Mouse (Mus musculus): ENCODE results near the gene Pinlyp.
"Not testable (repeated sequence)": the region's sequence is repeated elsewhere in the genome, so short reads cannot be mapped to it uniquely, and the experiment has no call there.

Pinlyp gene

GRCm38 (mm10) chr7:24525686-24526420, 20.1 kb downstream of the Pinlyp start:
- no peak for DNase-seq (ENCODE audit: low spot score in 2 of 2)

GRCm38 (mm10) chr7:24524978-24525377, 20.9 kb downstream of the Pinlyp start:
- DNase-seq (ENCODE audit: low spot score in 2 of 2), result no peak

DNA sequence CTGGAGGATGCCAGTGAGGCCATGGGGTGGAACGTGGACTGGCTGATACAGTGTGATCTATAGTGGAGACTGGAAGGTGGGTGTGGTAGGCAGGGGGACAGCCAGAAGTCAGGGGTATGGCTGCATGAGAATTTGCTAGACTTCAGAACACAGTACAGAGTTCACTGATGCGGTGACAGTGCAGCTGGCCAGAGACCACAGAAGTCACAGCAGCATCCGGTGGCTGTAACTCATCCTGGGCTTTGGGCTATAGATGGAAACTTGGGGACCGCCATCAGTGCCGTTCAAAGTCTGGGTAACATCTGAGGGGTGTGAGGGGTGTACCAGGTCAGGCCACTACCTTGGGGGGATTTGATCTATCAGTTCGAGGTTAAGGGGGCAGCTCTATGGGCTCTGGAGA, 22.2 kb downstream of the Pinlyp start:
- no peak for DNase-seq (ENCODE audit: low spot score in 2 of 2)

GRCm38 (mm10) chr7:24522805-24523204, 23.1 kb downstream of the Pinlyp start:
- no peak for DNase-seq (ENCODE audit: low spot score in 2 of 2)

DNA sequence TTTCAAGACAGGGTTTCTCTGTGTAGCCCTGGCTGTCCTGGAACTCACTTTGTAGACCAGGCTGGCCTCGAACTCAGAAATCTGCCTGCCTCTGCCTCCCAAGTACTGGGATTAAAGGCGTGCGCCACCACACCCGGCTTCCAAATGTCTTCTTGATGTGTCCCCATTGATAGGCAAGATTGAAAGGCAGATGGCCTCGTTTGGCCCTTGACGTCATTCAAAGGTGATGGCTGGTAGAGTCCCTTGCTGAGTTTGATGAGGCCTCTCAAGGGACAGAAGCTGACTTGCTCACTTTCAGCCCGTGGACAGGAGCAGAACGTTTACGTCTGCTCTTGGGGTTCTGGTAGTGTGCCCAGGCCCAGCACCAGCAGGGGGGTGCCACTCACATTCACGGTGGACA, 25.9 kb downstream of the Pinlyp start:
- not testable (repeated sequence) for DNase-seq (ENCODE audit: low spot score in 2 of 2)

DNA sequence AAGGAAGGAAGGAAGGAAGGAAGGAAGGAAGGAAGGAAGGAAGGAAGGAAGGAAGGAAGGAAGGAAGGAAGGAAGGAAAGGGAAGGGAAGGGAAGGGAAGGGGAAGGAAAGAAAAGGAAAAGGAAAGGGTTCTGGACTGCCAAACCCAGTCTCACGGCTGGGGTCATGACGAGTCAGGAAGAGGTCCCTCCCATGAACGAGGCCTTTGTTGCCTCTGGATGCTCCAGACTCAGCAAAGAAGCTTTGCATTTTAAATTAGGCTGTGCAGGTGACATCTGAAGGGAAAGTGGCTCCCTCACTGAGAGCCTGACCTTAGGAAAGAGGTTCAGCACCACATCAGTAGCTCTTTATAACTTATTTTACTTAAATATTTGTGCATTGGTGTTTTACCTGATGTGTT, 26.8 kb downstream of the Pinlyp start:
- no peak for DNase-seq (ENCODE audit: low spot score in 2 of 2)

- DNase-seq (ENCODE audit: low spot score in 2 of 2), result no peak
Observed at GRCm38 (mm10) chr7:24517654-24518053, 28.3 kb downstream of the Pinlyp start.

GRCm38 (mm10) chr7:24517077-24517476, 28.8 kb downstream of the Pinlyp start:
- DNase-seq (ENCODE audit: low spot score in 2 of 2), result no peak

- not testable (repeated sequence) for DNase-seq (ENCODE audit: low spot score in 2 of 2)
Observed at GRCm38 (mm10) chr7:24516319-24516718, 29.6 kb downstream of the Pinlyp start.

DNA sequence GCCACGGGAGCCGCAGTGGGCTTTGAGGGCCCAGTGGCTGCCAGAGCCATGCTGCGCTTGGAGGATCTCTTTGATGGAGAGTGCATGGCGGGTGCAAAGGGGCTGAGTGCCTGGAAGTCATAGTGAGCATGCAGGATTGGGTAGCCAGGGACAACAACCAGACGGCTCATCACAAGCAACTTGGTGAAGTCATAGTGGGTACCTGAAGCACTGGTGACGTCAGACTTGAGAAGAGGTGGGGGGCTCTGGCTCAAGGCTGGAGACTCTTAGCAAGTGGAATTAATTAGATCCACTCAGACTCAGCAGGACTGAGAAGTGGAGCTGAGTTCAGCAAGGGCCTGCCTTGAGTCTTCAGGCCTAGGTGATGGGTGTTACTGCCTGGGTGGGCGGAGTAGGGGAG, 33.6 kb downstream of the Pinlyp start, which contains the start of gene AC161166.1:
AC161166.1 (minus strand) TSS at position 101 of the 400 bp plus-strand sequence.
- no peak for DNase-seq (ENCODE audit: low spot score in 2 of 2)

GRCm38 (mm10) chr7:24507726-24508114, 38.2 kb downstream of the Pinlyp start:
- peak in 1 of 2 experiments; percentile 31 for DNase-seq (ENCODE audit: low spot score in 2 of 2)

DNA sequence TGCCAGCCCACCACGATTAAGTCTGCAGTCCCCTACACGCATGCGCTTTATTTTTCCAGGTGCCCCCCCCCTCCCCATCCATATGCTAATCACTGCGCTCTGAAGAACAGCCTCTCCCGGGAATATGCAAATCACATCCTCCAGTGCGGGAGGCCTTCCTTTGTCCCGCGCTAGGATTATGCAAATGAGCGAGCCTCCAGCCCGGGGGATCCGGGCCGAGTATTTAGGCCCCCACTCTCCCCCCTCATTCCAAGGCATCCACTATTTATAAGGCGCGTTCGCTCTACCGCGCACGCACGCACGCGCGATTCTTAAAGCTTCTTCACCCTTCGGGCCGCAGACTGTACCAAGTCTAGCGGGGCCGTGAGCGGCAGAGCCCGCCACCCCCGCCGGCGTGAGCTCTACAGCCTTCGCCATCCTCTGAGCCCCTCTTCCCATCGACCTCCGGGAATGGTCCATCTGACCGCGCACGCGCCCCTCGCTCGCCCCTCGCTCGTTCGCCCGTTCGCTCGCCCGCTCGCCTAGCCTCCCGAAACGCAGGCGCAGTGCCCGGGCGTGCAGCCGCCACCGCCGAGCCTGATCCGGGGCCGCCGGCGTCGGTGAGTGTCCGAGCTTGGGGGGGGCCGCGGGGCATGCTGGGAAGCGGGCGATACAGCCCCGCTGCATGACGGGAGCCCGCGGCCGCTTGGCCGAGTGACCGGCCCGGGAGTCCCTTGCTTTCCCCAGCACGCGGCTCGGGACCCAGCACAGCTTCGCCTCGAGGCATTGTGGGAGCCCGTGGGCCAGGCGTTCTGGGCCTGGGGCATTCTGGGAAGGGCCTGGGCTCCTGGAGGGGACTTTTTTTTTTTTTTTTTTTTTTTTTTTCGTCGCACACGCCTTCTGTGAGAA, 38.8 kb downstream of the Pinlyp start, which contains the start of gene Zfp428:
Zfp428 (plus strand) TSS at position 169 of the 888 bp plus-strand sequence.
- DNase-seq (ENCODE audit: low spot score in 2 of 2), result peak; percentile 71 to 74

GRCm38 (mm10) chr7:24506476-24506837, 39.5 kb downstream of the Pinlyp start:
- no peak for DNase-seq (ENCODE audit: low spot score in 2 of 2)

DNA sequence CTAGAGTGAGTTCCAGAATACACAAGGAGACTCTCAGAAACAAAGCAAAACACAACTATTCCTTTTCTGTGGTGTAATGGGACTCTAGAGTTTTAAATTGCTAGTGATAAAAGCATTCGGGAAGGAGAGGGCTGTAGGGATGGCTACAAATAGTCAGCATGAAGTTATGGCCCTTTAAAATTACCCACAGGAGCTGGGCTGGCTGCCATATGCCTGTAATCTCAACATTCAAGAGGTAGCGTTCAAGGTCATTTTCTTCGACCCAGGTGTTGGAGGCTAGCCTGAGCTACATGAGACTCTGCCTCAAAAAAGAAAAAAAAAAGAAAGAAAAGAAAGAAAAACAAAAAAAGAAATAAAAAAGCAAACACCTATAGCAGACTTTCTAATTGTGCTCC, 39.9 kb downstream of the Pinlyp start:
- DNase-seq (ENCODE audit: low spot score in 2 of 2), result no peak

DNA sequence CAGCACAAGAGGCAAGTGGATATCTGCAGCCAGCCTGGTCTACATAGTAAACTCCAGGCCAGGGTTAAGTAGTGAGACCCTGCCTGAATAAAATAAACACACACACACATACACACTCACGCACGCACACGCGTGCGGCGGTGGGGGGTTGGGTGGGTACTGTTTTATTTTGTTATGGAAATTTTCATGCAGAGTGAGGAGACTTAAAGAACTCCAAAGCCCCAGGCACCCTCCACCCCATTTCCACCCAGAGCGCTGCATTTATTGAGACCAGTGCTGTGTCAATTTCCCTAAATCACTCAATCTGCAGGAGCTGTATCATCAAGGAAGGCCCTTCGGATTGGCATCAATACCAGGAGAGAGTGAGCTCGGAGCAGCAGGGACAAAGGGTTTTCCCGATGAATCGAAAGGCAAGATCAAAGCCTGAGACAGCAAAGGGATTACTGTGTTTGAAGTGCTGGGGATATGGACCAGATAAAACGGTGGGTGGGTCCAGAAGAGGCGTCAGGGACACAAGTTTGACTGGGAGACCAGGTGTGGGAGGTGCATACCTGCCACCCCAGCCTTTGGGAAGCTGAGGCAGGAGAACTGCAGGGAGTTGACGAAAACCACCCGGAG, 40.4 kb downstream of the Pinlyp start:
- DNase-seq (ENCODE audit: low spot score in 2 of 2), result no peak

- DNase-seq (ENCODE audit: low spot score in 2 of 2), result no peak
Observed at GRCm38 (mm10) chr7:24504868-24505267, 41.0 kb downstream of the Pinlyp start.

GRCm38 (mm10) chr7:24504004-24504403, 41.9 kb downstream of the Pinlyp start:
- no peak for DNase-seq (ENCODE audit: low spot score in 2 of 2)

DNA sequence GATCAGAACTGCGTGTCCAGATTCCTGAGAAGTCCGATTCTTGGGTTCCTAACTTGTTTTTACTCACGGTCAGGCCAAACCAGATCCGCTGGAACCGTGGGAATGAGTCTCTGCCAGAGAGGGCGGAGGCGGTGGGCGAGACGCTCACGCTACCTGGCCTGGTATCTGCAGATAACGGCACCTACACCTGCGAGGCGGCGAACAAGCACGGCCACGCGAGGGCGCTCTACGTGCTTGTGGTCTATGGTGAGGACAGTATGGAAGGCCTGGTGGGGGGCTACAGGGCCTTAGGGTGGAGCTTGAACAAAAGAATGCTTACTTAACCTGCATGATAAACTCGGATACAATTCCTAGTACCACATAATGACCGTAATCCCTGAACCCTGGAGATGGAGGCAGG, 44.4 kb downstream of the Pinlyp start:
- no peak for DNase-seq (ENCODE audit: low spot score in 2 of 2)

DNA sequence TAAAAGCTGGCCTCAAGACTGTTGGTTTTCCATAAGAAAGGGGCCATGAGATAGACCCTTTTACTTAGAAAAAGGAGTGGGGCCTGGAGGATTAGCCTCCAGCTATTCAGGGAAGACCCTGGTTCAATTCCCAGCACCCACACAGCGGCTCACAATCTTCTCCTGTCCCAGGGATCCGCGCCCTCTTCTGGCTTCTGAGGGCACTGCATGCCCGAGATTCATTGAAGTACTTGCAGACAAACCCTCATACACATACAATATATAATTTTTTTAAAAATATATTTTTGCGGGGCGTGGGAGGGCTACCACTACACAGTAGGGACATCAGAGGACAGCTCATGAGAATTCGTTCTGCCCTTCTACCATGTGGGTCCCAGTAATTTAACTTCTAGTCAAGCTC, 45.0 kb downstream of the Pinlyp start:
- no peak for DNase-seq (ENCODE audit: low spot score in 2 of 2)

- DNase-seq (ENCODE audit: low spot score in 2 of 2), result no peak
Observed at GRCm38 (mm10) chr7:24499856-24500577, 45.9 kb downstream of the Pinlyp start.
